16 mouse cellular contexts compared by ENCODE assay signal in genomic region chr14:60856199-60856912, GRCm38 (mm10).
DNase-seq lines count a peak whose midpoint lies in the region; ATAC-seq and TF ChIP-seq lines count a peak whose summit lies in the region.
"Had no signal": no experiment of that assay in that cellular context is flagged by ENCODE, and none has a peak within 500 bp of the region (broad histone marks: within the 10 kb centered on the region; RNA-seq: fewer than 3 reads in every experiment).

No protein-coding gene starts in this region.

- no peak for ATAC-seq in heart, embryonic 11.5 days (replicated peaks; ENCODE audit: insufficient number of reproducible peaks, low FRiP score, low TSS enrichment)
- ATAC-seq in kidney, embryonic 14.5 days (ENCODE audit: low FRiP score, low TSS enrichment), result peak; percentile 43; the same call in 1 of the 2 replicates
- ATAC-seq in lung, postnatal 0 days, result peak; percentile 75

- peak; percentile 89 for TF ChIP-seq EP300 in lung, postnatal 0 days (IDR thresholded peaks at IDR 0.05)

- no peak overlapping the region for H3K4me3 ChIP-seq in heart, embryonic 11.5 days (ENCODE audit: low read depth, low read length)
- H3K4me3 ChIP-seq in kidney, embryonic 14.5 days (ENCODE audit: low read length), result no peak overlapping the region
- no peak overlapping the region for H3K4me3 ChIP-seq in lung, postnatal 0 days (ENCODE audit: low read depth, low read length)
- H3K4me3 ChIP-seq: hindbrain, embryonic 12.5 days; layer of hippocampus, adult 2 months; liver, embryonic 15.5 days had no signal

- peaks cover 24% of the 10 kb centered on the region for H3K4me1 ChIP-seq in heart, embryonic 11.5 days (ENCODE audit: control insufficient read depth, insufficient read depth, low read length)
- H3K4me1 ChIP-seq in kidney, embryonic 14.5 days (ENCODE audit: control insufficient read depth, insufficient read depth, low read length), result peaks cover 14% of the 10 kb centered on the region
- no peaks in the 10 kb centered on the region; the same call in 1 of the 2 replicates for H3K4me1 ChIP-seq in lung, postnatal 0 days (ENCODE audit: insufficient read depth, low read depth, low read length)
- H3K4me1 ChIP-seq: hindbrain, embryonic 12.5 days; liver, embryonic 15.5 days had no signal

- H3K4me2 ChIP-seq in heart, embryonic 11.5 days, result no peak overlapping the region
- H3K4me2 ChIP-seq in kidney, embryonic 14.5 days (replicated peaks; ENCODE audit: low read depth, low read length), result no peak overlapping the region
- no peak overlapping the region for H3K4me2 ChIP-seq in lung, postnatal 0 days (replicated peaks; ENCODE audit: low read depth, low read length)
- H3K4me2 ChIP-seq: hindbrain, embryonic 12.5 days; liver, embryonic 15.5 days had no signal

- H3K36me3 ChIP-seq in heart, embryonic 11.5 days (ENCODE audit: control insufficient read depth, insufficient read depth, low read length), result 0 out of 2 replicates have a peak, but pooled peaks cover 2% of the 10 kb centered on the region
- peaks cover 5% of the 10 kb centered on the region; the same call in 1 of the 2 replicates for H3K36me3 ChIP-seq in kidney, embryonic 14.5 days (ENCODE audit: control insufficient read depth, insufficient read depth, low read length)
- H3K36me3 ChIP-seq in lung, postnatal 0 days (ENCODE audit: insufficient read depth, low read length), result no peaks in the 10 kb centered on the region

- H3K27me3 ChIP-seq in heart, embryonic 11.5 days (ENCODE audit: control insufficient read depth, insufficient read depth, low read length), result no peaks in the 10 kb centered on the region
- H3K27me3 ChIP-seq in kidney, embryonic 14.5 days (ENCODE audit: control insufficient read depth, insufficient read depth, low read length), result no peaks in the 10 kb centered on the region
- H3K27me3 ChIP-seq in lung, postnatal 0 days (replicated peaks; ENCODE audit: insufficient read depth, low read length), result no peaks in the 10 kb centered on the region
- H3K27me3 ChIP-seq: hindbrain, embryonic 12.5 days; liver, embryonic 15.5 days had no signal

- no peak for DNase-seq in heart, adult 18-20 months
- DNase-seq in kidney, adult 18-20 months, result no peak
- peak; percentile 78 for DNase-seq in lung, postnatal 0 days (ENCODE audit: low spot score)
- no peak for DNase-seq in lung, adult 18-20 months
- DNase-seq in yolk sac, embryonic 10.5 days (ENCODE audit: low spot score), result peak; percentile 38
- DNase-seq in layer of hippocampus, adult 18-20 months (ENCODE audit: low spot score in 2 of 2), result no peak
- DNase-seq: adrenal gland, adult 2 months; cerebellum, postnatal 10 days; gastrocnemius, postnatal 25 days; kidney, adult 11 months; right cerebral cortex, adult 18-20 months had no signal

- peak overlapping the region; percentile 36 for H3K27ac ChIP-seq in heart, embryonic 11.5 days (ENCODE audit: low read depth, low read length)
- peak overlapping the region; percentile 62; the same call in 1 of the 2 replicates for H3K27ac ChIP-seq in kidney, embryonic 14.5 days (ENCODE audit: low read depth, low read length)
- 0 out of 2 replicates have a peak overlapping the region, but pooled peaks have one; percentile 28 for H3K27ac ChIP-seq in lung, postnatal 0 days (ENCODE audit: low read length)
- H3K27ac ChIP-seq: hindbrain, embryonic 12.5 days; layer of hippocampus, adult 2 months; liver, embryonic 15.5 days had no signal

- WGBS in heart, embryonic 11.5 days (ENCODE audit: insufficient replicate concordance), result 28% methylated on average over 7 of the region's 7 CpGs
- WGBS in kidney, embryonic 14.5 days, result 11% methylated on average over 7 of the region's 7 CpGs
- WGBS in lung, postnatal 0 days, result 33% methylated on average over 7 of the region's 7 CpGs

- no peak overlapping the region for H3K9ac ChIP-seq in heart, embryonic 11.5 days (ENCODE audit: low read depth, low read length)
- H3K9ac ChIP-seq in kidney, embryonic 14.5 days (ENCODE audit: low read depth, low read length), result no peak overlapping the region
- H3K9ac ChIP-seq in lung, postnatal 0 days (replicated peaks; ENCODE audit: low read depth), result no peak overlapping the region
- H3K9ac ChIP-seq: hindbrain, embryonic 12.5 days; liver, embryonic 15.5 days had no signal

- H3K9me3 ChIP-seq in heart, embryonic 11.5 days (replicated peaks; ENCODE audit: control insufficient read depth, low read length), result no peaks in the 10 kb centered on the region
- H3K9me3 ChIP-seq in kidney, embryonic 14.5 days (ENCODE audit: control insufficient read depth, low read length), result no peaks in the 10 kb centered on the region
- no peaks in the 10 kb centered on the region for H3K9me3 ChIP-seq in lung, postnatal 0 days (ENCODE audit: low read length)
- H3K9me3 ChIP-seq: hindbrain, embryonic 12.5 days; liver, embryonic 15.5 days had no signal

- TF ChIP-seq CTCF in lung, postnatal 0 days (IDR thresholded peaks at IDR 0.05), result no peak

Comparison
In these comparisons a context has a peak if more than half of its experiments do, and no peak if none do; other contexts are left out.
1. DNase-seq: peak in lung, postnatal 0 days (single experiment) and yolk sac, embryonic 10.5 days (single experiment); none in heart, adult 18-20 months (0 of 2), kidney, adult 18-20 months (single experiment), lung, adult 18-20 months (0 of 2) and layer of hippocampus, adult 18-20 months (0 of 2).
2. Peak in every context shown above with its lines, with median percentiles within 50 percentile points of each other: H3K27ac ChIP-seq.